Mouse (Mus musculus) left cerebral cortex, postnatal 14 days (tissue): ENCODE data around the gene Lin37. TPM values are rescaled to one million over a fixed set of nuclear protein-coding genes. Genes with fewer than 3 reads are reported as not detected.

ENCODE experiments used
- DNase-seq, 2 experiments: peaks; one replicate each; pipeline ENCODE4 v3.0.0; 2021 to 2022; ENCODE audit warnings: low spot score in 2 of 2, mixed read lengths in 1 of 2
- intact Hi-C: fragments of 180-260 bp; cut with DNase I; formaldehyde crosslinking; loops from one replicate; pipeline ENCODE4 v1.15.1; 2025
- microRNA-seq, 2 experiments: library from miRNA; unstranded; fragments of <30 nt; microRNA quantifications; one replicate each; pipeline ENCODE4 v1.2.0; 2022
- total RNA-seq, 2 experiments: library from RNA; stranded (reverse); gene quantifications; 2 replicates each; pipeline ENCODE4 v1.2.3; 2021

The Lin37 gene
- total RNA-seq, 2 experiments from 2014 or later, result 37.5 to 39.0 TPM

DNA sequence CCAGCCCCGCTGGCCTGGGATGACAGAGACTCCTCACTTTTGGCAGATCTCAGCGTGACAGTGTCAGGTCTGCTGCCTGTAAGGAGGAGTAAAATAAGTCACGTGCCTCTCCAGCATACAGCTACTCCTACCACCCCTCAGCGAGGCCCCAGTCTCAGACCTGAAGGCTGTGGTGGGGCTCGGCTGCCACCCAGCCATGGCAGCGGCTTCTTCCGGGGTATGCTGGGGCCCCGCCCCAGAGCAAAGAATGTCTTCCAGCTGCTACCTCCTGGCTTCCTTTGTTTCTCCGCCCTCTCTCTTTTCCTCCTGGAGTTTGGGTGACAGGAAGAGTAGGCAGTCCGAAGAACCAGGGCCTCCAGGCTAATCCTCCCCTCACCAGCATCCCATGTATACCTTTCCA, 33.7 kb downstream of the Lin37 start:
- intact Hi-C loops, result no loop called here
- DNase-seq, result no peak

DNA sequence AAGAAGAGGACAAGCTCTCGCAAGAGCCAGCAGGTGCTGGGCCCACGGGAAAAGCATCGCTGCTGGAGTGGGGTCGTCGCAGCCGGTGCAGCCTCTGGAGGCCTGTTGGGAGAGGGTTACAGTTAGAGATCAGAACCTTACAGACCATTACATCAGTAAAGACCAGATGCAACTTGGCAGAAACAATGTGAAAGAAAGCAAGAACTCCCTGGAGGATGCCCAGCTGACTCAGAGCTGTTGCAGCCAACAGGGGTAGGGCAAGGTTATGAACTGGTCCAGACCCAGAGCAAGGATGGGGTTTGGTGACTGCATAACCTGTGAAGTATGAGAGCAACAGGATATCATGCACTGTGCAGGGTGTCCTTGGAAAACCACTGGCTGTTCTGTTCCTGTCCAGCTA, 35.2 kb downstream of the Lin37 start:
- no peak for DNase-seq
- intact Hi-C loops, result no loop called here

DNA sequence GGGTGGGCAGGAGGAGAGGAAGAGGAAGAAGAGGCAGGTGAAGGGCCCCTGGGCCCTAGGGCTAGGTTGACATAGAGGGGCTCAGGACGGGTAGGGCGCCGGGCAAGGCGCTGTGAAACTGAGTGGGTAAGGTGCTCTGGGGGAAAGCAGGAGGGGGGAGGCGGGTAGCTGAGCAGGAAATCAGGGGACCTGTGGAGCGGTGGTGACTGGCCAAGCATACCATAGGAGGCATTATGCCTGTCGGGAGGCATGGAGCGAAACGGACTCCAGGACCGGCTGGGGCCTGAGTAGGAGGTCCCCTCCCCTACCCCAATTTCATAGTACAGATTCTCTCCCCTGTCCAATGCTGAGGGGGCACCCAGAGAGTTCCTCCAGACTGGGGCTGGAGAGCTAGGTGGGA, 36.8 kb downstream of the Lin37 start:
- intact Hi-C loops, result no loop called here

DNA sequence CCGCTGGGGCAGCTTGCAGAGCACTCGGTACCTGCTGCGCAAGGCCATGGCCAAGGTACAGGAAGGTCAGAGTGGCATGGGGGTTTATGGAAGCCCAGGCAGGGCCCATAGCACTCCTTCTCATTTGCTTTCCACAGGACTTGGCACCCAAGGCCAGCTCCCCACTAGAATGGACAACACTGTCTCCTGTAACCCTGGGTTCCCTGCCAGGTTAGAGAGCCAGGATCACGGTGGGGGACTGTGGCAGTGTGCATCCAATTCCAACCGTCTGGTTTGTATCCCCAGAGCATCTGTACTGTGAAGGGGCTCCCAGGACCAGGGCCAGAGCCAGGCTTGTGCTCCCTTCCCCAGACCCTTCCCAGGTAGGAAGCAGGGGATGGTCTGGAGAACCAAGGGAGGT, 38.8 kb downstream of the Lin37 start:
- intact Hi-C loops, result no loop called here

More for the DNA sequence above, 36.8 kb downstream of the Lin37 start:
- DNase-seq, result no peak

DNA sequence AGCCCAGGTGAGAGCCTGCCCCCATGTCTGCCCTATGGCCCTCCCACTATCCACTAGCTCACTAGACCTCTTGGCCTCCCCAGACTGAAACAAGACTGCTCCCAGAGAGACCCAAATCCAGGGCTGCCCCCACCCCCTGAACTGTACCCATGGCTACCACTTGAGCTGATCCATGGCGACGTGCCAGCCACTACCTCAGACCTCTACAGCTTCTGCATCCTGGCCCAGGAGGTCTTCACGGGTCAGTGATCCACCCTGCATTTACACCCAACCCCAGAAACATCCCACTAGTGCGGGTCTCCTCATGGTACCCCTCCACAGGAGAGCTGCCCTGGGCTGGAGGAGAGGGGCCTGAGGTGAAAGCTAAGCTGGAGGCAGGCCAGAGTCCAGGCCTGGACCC, 39.2 kb downstream of the Lin37 start:
- intact Hi-C loops, result no loop called here
- DNase-seq, result no peak

More for the DNA sequence above, 38.8 kb downstream of the Lin37 start:
- no peak for DNase-seq

DNA sequence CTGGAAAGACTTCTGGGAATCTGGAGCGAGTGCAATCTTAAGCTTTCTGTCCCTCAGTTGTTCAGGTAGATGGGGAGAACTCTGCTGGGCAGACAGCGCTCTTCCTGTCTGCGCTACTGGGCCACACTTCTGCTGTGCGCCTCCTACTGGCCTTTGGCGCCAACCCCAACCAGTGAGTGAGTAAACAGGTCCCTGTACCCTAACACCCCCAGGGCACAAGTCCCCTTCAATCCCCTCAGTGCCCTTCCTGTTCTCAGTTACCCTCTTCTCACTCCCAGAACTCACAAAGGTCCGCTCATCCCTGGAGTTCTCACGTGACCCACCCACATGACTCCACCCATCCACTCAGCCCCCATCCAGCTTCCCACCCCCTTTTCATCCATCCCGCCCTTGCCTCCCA, 41.3 kb downstream of the Lin37 start:
- intact Hi-C loops, result no loop called here
- no peak for DNase-seq

- intact Hi-C loops, result no loop called here
- DNase-seq, result no peak
Observed at GRCm38 (mm10) chr7:30515003-30515760, 44.5 kb downstream of the Lin37 start.

DNA sequence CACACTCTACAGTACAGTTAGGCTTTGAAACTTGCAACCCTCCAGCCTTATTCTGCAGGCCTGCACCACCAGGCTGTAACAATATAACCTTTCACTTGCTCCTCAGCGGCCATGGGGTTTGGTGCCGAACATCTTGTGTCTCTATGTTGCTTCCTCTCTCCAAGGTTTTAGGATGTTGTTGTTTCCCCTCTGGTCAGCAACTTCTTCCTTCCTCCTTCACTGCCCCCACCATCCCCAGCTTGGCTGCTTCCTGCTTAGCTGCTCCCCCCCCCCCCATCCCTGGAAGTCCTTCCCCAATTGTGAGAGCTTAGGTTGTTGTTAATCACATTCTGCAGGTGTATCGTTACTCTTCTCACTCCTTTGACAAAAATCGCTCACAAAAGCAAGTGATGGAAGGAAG, 51.6 kb downstream of the Lin37 start:
- no peak for DNase-seq
- intact Hi-C loops, result no loop called here

Small RNA genes lying within 50 kb of the gene (microRNA-seq; reads per million reads assigned to microRNA genes)
- gene Gm38670, result 0 to 1.3 reads per million in 2 experiments
- 0.67 to 1.1 reads per million in 2 experiments for gene Mir3569

Other genes with a start within 250 kb of the Lin37 start
- gene Syne4, start 245.0 kb downstream of the Lin37 start, total RNA-seq, result 1 to 10 TPM; 6.9 to 8.2 TPM
- under 1 TPM; 0.40 to 0.44 TPM for gene E130208F15Rik, start 238.1 kb downstream of the Lin37 start, total RNA-seq
- gene Sdhaf1, start 235.9 kb downstream of the Lin37 start, total RNA-seq, result 10 to 100 TPM in 1 of 2 experiments, 1 to 10 TPM in 1; 7.3 to 10.2 TPM
- 10 to 100 TPM; 39.1 to 42.5 TPM for gene Lrfn3, start 197.1 kb downstream of the Lin37 start, total RNA-seq
- 10 to 100 TPM; 24.9 to 26.1 TPM for gene Tyrobp, start 146.1 kb downstream of the Lin37 start, total RNA-seq
- gene Hcst, start 140.0 kb downstream of the Lin37 start, total RNA-seq, result 1 to 10 TPM in 1 of 2 experiments, not detected in 1; 2.6 TPM
- 1 to 10 TPM; 2.8 to 4.2 TPM for gene Nfkbid, start 138.1 kb downstream of the Lin37 start, total RNA-seq
- 1,000 to 10,000 TPM; 1,098 to 1,148 TPM for gene Aplp1, start 114.3 kb downstream of the Lin37 start, total RNA-seq
- gene Kirrel2, start 102.1 kb downstream of the Lin37 start, total RNA-seq, result 1 to 10 TPM; 6.1 to 8.0 TPM
- under 1 TPM; 0.35 to 0.53 TPM for gene Nphs1, start 101.5 kb downstream of the Lin37 start, total RNA-seq
- gene Prodh2, start 66.2 kb downstream of the Lin37 start, total RNA-seq, result not detected
- gene Arhgap33, start 24.8 kb downstream of the Lin37 start, total RNA-seq, result 100 to 1,000 TPM; 233 to 246 TPM
- 10 to 100 TPM in 1 of 2 experiments, 1 to 10 TPM in 1; 5.3 to 10.8 TPM for gene Hspb6, start 7.7 kb downstream of the Lin37 start, total RNA-seq
- 1 to 10 TPM; 2.7 to 3.8 TPM for gene Proser3, start 7.5 kb downstream of the Lin37 start, total RNA-seq
- gene U2af1l4, start 3.5 kb upstream of the Lin37 start, total RNA-seq, result 10 to 100 TPM; 60.2 to 61.4 TPM
- gene Gm49396, start 3.5 kb upstream of the Lin37 start, total RNA-seq, result 1 to 10 TPM; 3.8 to 4.6 TPM
- 10 to 100 TPM; 81.0 to 81.3 TPM for gene Psenen, start 3.8 kb upstream of the Lin37 start, total RNA-seq
- 1 to 10 TPM; 1.1 to 1.6 TPM for gene Igflr1, start 5.6 kb upstream of the Lin37 start, total RNA-seq
- 10 to 100 TPM; 48.5 to 49.0 TPM for gene Kmt2b, start 28.9 kb upstream of the Lin37 start, total RNA-seq
- gene Zbtb32, start 39.1 kb upstream of the Lin37 start, total RNA-seq, result not detected
- gene Upk1a, start 53.0 kb upstream of the Lin37 start, total RNA-seq, result under 1 TPM; 0.32 to 0.48 TPM
- 100 to 1,000 TPM; 783 to 807 TPM for gene Cox6b1, start 66.3 kb upstream of the Lin37 start, total RNA-seq
- not detected for gene Etv2, start 76.0 kb upstream of the Lin37 start, total RNA-seq
- 10 to 100 TPM; 67.9 to 69.0 TPM for gene Rbm42, start 90.5 kb upstream of the Lin37 start, total RNA-seq
- 1 to 10 TPM; 5.9 to 6.5 TPM for gene Haus5, start 105.2 kb upstream of the Lin37 start, total RNA-seq
- not detected for gene Pmis2, start 111.8 kb upstream of the Lin37 start, total RNA-seq
- gene 2200002J24Rik, start 139.1 kb upstream of the Lin37 start, total RNA-seq, result not detected
- gene Atp4a, start 152.4 kb upstream of the Lin37 start, total RNA-seq, result 1 to 10 TPM in 1 of 2 experiments, under 1 TPM in 1; 0.78 to 1.0 TPM
- gene Tmem147, start 169.7 kb upstream of the Lin37 start, total RNA-seq, result 100 to 1,000 TPM; 137 TPM
- gene Gapdhs, start 183.8 kb upstream of the Lin37 start, total RNA-seq, result not detected
- 10 to 100 TPM in 1 of 2 experiments, 1 to 10 TPM in 1; 5.5 to 10.0 TPM for gene Sbsn, start 191.6 kb upstream of the Lin37 start, total RNA-seq
- 1 to 10 TPM; 3.6 to 4.2 TPM for gene Dmkn, start 203.9 kb upstream of the Lin37 start, total RNA-seq
- gene Krtdap, start 228.1 kb upstream of the Lin37 start, total RNA-seq, result not detected